Mouse (Mus musculus) neural tube, embryonic 11.5 days (tissue): ENCODE results near the gene Lin52. TPM values are rescaled to one million over a fixed set of nuclear protein-coding genes. Genes with fewer than 3 reads are reported as not detected.

ENCODE experiments used
- ATAC-seq: fragments of 200-750 bp; cut with Nextera tagmentation; 2 replicates; pipeline ENCODE4 v1.8.0; 2017; ENCODE audit warnings: moderate number of reproducible peaks, mild to moderate bottlenecking, moderate TSS enrichment, moderate library complexity; ENCODE audit not compliant: insufficient read depth, low FRiP score, low TSS enrichment
- DNase-seq: peaks from one replicate; pipeline ENCODE4 v3.0.0-alpha.2; 2015; ENCODE audit warnings: low spot score
- H3K27ac ChIP-seq: fragments of 300-500 bp; sonication (generic); 2 replicates; pipeline ENCODE4 v1.5.1; 2014; ENCODE audit warnings: low read depth, mild to moderate bottlenecking, low read length
- H3K27me3 ChIP-seq: fragments of 300-500 bp; sonication (generic); 2 replicates; pipeline ENCODE4 v1.6.1; 2014; ENCODE audit warnings: mild to moderate bottlenecking, low read length, mixed read lengths; ENCODE audit not compliant: control insufficient read depth, insufficient read depth
- H3K36me3 ChIP-seq: fragments of 300-500 bp; sonication (generic); 2 replicates; pipeline ENCODE4 v1.6.1; 2014; ENCODE audit warnings: mild to moderate bottlenecking, low read length, moderate library complexity, mixed read lengths; ENCODE audit not compliant: control insufficient read depth, insufficient read depth
- H3K4me1 ChIP-seq: fragments of 300-500 bp; sonication (generic); 2 replicates; pipeline ENCODE4 v1.6.1; 2014; ENCODE audit warnings: low read length, mixed read lengths; ENCODE audit not compliant: control insufficient read depth, insufficient read depth
- H3K4me2 ChIP-seq: fragments of 300-500 bp; sonication (generic); 2 replicates; pipeline ENCODE4 v1.6.1; 2014; ENCODE audit warnings: low read depth, mild to moderate bottlenecking, moderate library complexity
- H3K4me3 ChIP-seq: fragments of 300-500 bp; sonication (generic); 2 replicates; pipeline ENCODE4 v1.5.1; 2014; ENCODE audit warnings: low read depth, low read length
- H3K9ac ChIP-seq: fragments of 300-500 bp; sonication (generic); 2 replicates; pipeline ENCODE4 v1.6.1; 2014; ENCODE audit warnings: mild to moderate bottlenecking, low read length
- H3K9me3 ChIP-seq: fragments of 300-500 bp; sonication (generic); 2 replicates; pipeline ENCODE4 v1.6.1; 2016; ENCODE audit warnings: low read length; ENCODE audit not compliant: control insufficient read depth
- WGBS: fragments of 180-500 bp; shearing (Covaris S2); extraction: QIAGEN DNeasy Blood & Tissue Kit; methylation state at CpG from one replicate; pipeline ENCODE4 v1.1.7; 2014; 5-methylcytosine and 5-hydroxymethylcytosine counted together
- polyA plus RNA-seq: library from polyadenylated mRNA; unstranded; fragments of >200 nt; fragmentation: Nextera tagmentation; extraction: Ambion mirVana; gene quantifications from 2 replicates; pipeline ENCODE4 v1.2.1, GENCODE M21; 2014

Lin52 gene
- polyA plus RNA-seq, 1 experiment from 2014 or later, result 33.7 TPM

DNA sequence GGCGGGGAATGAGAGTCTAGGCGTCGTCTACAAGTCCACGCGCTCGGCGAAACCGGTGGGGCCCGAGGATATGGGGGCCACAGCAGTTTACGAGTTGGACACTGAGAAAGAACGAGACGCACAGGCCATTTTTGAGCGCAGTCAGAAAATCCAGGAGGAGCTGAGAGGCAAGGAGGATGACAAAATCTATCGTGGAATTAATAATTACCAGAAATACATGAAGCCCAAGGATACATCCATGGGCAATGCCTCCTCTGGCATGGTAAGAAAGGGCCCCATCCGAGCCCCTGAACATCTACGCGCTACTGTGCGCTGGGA is 33.7 kb upstream of the Lin52 start:
- ATAC-seq (peak; percentile 45; the same call in 1 of the 2 replicates), DNase-seq (no peak)
- Histone ChIP-seq H3K27ac (no peak overlapping the region), H3K4me1 (no peaks in the 10 kb centered on the region), H3K4me3 (peak overlapping the region; percentile 54), H3K4me2 (peak overlapping the region; percentile 77), H3K9ac (peak overlapping the region; percentile 71), H3K9me3 (0 out of 2 replicates have a peak, but pooled peaks cover 2% of the 10 kb centered on the region), H3K36me3 (no peaks in the 10 kb centered on the region), H3K27me3 (no peaks in the 10 kb centered on the region)
- WGBS, result 33% methylated on average over 18 of the region's 18 CpGs

DNA sequence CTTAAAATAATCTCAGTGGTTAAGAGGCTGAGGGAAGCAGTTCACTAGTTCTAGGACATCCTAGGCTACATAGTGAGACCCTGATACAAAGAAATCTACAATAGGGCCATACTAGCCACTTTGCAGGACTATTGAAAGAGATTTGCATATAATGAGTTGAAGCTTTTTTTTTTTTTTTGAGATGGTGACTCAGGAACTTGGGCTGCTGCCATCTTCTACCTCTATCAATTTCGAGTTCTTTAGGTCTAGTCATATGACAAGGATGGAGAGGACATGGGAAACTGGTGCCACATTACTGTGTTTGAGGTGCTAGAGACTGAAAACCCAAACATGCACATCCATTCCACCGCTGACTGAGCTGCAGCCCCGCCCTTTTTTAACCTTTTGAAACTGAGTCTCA is 27.2 kb upstream of the Lin52 start:
- Histone ChIP-seq H3K4me2 (no peak overlapping the region), H3K9ac (no peak overlapping the region), H3K4me1 (no peaks in the 10 kb centered on the region), H3K27me3 (no peaks in the 10 kb centered on the region), H3K27ac (no peak overlapping the region), H3K4me3 (no peak overlapping the region), H3K36me3 (no peaks in the 10 kb centered on the region), H3K9me3 (no peaks in the 10 kb centered on the region)
- no peak for DNase-seq
- 62% methylated on average over 3 of the region's 3 CpGs for WGBS
- ATAC-seq, result no peak

DNA sequence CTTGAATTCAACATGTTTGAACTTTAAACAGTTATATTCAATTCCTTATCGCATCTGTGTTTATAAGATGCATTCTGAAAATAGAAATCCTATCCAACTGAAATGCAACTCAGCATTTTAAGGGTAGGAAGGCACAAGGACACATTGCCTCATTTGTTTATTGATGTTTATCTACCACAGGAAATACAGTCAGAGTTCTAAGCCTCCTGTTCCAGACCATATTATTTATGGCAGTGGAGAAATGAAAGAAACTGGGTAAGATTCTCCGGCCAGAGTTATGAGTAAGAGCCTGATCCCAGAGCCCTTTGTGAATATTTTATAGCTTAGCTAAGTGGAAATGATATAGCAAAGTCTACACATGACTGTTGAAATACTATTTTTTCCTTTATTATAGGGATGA is 21.4 kb upstream of the Lin52 start:
- Histone ChIP-seq H3K4me2 (no peak overlapping the region), H3K9me3 (no peaks in the 10 kb centered on the region), H3K9ac (no peak overlapping the region), H3K4me3 (no peak overlapping the region), H3K27ac (no peak overlapping the region), H3K27me3 (no peaks in the 10 kb centered on the region), H3K36me3 (no peaks in the 10 kb centered on the region; the same call in 1 of the 2 replicates), H3K4me1 (no peaks in the 10 kb centered on the region)
- ATAC-seq (no peak), DNase-seq (no peak)
- WGBS, result 89% methylated on average over 2 of the region's 2 CpGs

DNA sequence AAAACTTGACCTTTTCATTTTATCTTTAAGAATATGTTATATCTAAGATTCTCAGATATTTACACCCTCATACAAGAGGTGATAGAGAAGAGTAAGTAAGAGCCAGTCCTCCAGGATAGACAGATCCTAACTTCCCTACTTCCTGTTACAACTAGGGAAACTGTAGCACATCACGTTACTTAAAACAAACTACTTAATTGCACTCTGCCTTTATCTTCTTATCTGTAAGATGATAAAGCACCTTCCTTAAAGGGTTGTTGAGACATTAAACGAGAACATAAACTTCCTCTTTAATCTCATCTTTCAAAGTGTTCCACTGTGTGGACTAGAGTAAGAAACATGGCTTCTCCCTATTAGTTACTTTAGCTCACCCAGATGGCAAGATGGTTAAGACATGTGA is 12.5 kb upstream of the Lin52 start:
- Histone ChIP-seq H3K36me3 (no peaks in the 10 kb centered on the region), H3K4me3 (no peak overlapping the region), H3K27ac (no peak overlapping the region), H3K4me2 (no peak overlapping the region), H3K9me3 (no peaks in the 10 kb centered on the region), H3K9ac (no peak overlapping the region), H3K4me1 (no peaks in the 10 kb centered on the region), H3K27me3 (no peaks in the 10 kb centered on the region)
- ATAC-seq (no peak), DNase-seq (no peak)
- WGBS, result 75% methylated on average over 2 of the region's 2 CpGs

DNA sequence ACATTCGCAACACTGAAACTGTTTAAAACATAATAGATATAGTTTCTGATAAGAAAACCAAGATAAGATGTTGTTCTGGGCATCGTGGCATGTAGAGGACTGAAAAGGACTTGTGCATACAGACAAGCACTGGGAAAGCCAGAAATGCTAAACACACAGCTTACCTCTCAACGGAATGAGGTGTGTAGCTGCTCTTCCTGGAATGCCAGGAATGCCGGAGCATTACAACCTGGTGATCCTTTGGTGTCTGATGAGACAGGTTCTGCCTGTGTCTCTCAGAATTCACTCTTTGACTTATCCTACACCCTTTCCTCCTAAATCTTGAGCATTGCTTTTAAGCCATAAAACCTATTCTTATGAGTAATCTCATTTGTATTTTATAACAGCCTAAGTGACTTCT is 8.7 kb upstream of the Lin52 start:
- no peak overlapping the region for H3K9ac ChIP-seq
- 73% methylated on average over 4 of the region's 4 CpGs for WGBS
- no peaks in the 10 kb centered on the region for H3K36me3 ChIP-seq
- H3K4me1 ChIP-seq, result no peaks in the 10 kb centered on the region
- no peak overlapping the region for H3K4me2 ChIP-seq
- no peaks in the 10 kb centered on the region for H3K9me3 ChIP-seq
- DNase-seq (no peak), ATAC-seq (no peak)
- H3K4me3 ChIP-seq, result no peak overlapping the region
- H3K27me3 ChIP-seq, result no peaks in the 10 kb centered on the region
- no peak overlapping the region for H3K27ac ChIP-seq

DNA sequence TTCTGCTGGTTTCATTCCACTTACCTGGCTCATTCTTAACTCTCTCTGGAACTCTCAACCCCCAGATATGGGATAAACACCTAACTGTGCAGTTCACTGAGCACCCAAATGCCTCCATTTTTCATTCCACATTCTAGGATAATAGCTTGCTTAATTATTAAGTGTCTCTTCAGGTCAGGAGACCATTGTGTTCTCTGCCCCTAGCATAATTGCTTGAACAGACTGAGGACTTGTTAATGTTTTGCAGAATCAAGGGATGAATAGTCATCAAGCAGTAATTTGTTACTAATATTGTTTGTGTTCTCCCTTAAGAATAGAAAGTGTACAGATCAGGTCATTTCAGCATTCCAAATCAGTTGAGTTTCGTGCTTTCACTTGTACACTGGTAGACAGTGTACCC is 3.8 kb upstream of the Lin52 start:
- Histone ChIP-seq H3K4me1 (peaks cover 3% of the 10 kb centered on the region), H3K36me3 (no peaks in the 10 kb centered on the region), H3K4me3 (no peak overlapping the region), H3K9ac (no peak overlapping the region), H3K9me3 (no peaks in the 10 kb centered on the region), H3K4me2 (no peak overlapping the region), H3K27ac (no peak overlapping the region), H3K27me3 (no peaks in the 10 kb centered on the region)
- DNase-seq (no peak), ATAC-seq (no peak)
- 66% methylated on average over 1 of the region's 1 CpGs for WGBS

DNA sequence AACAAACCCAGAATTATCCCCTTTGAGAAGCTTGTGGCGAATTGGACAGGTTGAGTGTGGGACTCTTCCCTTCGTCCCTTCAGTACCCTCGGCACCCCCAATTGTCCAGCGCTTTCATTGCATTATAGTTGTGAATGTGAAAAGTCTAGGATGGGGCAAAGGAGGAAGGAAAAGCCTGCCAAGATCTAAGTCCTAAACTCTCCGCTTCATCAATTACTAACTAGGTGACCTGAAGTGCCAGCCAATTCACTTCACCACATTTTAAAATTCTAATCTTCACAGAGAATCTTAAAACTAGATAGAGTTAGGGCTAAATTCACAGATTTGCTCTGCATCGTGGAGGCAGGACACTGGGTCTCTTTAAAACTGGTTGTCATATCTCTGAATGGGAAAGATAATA is 3.0 kb upstream of the Lin52 start:
- H3K9ac ChIP-seq, result no peak overlapping the region
- H3K27me3 ChIP-seq, result no peaks in the 10 kb centered on the region
- WGBS, result 81% methylated on average over 6 of the region's 6 CpGs

DNA sequence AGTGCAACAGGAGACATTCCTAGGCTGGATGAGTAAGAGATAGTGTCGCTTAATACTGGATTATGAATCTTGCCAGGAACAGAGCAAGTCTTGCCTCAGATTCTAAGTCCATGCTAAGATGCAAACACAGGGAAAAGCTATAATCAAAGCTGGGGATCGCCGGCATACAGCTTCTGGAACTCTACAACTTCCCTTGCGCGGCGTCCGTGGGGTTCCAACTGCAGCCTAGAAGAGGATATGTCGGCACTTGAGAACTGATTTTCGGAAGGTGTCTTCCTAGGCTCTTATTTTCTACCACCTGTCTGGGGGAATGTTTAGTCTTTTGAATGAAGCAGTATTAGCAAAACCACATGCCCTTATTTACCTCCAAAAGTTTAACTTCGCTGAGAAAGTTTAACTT is 1.3 kb upstream of the Lin52 start:
- Histone ChIP-seq H3K9me3 (no peaks in the 10 kb centered on the region), H3K4me3 (no peak overlapping the region), H3K4me2 (peak overlapping the region; percentile 72), H3K36me3 (no peaks in the 10 kb centered on the region), H3K27me3 (no peaks in the 10 kb centered on the region), H3K27ac (no peak overlapping the region), H3K4me1 (peaks cover 3% of the 10 kb centered on the region), H3K9ac (no peak overlapping the region)
- ATAC-seq (no peak), DNase-seq (no peak)
- WGBS, result 48% methylated on average over 10 of the region's 10 CpGs

More for the DNA sequence above, 3.0 kb upstream of the Lin52 start:
- no peaks in the 10 kb centered on the region for H3K36me3 ChIP-seq
- ATAC-seq (no peak), DNase-seq (no peak)
- H3K4me1 ChIP-seq, result peaks cover 3% of the 10 kb centered on the region
- no peak overlapping the region for H3K4me3 ChIP-seq
- no peak overlapping the region for H3K27ac ChIP-seq
- no peak overlapping the region for H3K4me2 ChIP-seq
- no peaks in the 10 kb centered on the region for H3K9me3 ChIP-seq

DNA sequence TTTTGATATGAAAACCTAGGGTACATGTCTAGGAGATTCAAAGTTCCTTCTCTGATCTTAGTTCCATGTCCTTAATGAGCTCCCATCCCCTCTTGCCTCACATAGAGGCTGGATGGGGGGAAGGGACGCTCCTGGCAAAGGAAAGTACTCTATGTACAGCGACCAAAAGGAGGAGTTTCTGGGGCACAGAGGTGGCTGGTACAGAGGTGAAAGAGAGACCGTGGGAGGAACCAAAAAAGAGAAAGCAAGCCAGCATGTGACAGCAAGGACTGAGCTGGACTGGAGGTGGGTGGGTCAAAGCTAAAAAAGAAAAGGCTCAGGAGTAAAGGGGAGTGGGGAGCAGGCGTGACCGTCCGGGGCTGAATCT is 888 bp upstream of the Lin52 start:
- H3K36me3 ChIP-seq, result no peaks in the 10 kb centered on the region
- H3K4me2 ChIP-seq, result peak overlapping the region; percentile 72
- H3K27ac ChIP-seq, result no peak overlapping the region
- DNase-seq (no peak), ATAC-seq (no peak)
- H3K27me3 ChIP-seq, result no peaks in the 10 kb centered on the region
- no peaks in the 10 kb centered on the region for H3K9me3 ChIP-seq
- peak overlapping the region; percentile 51 for H3K9ac ChIP-seq
- WGBS, result 0% methylated on average over 6 of the region's 6 CpGs
- H3K4me1 ChIP-seq, result peaks cover 3% of the 10 kb centered on the region
- peak overlapping the region; percentile 69 for H3K4me3 ChIP-seq
